Mouse (Mus musculus): ENCODE measurements around the gene Ush2a. TPM values are rescaled to one million over a fixed set of nuclear protein-coding genes. Genes with fewer than 3 reads are reported as not detected.

Gene Ush2a
- polyA plus RNA-seq, 1 experiment from 2014 or later: not detected

- H3K36me3 ChIP-seq (ENCODE audit: inconsistent target): no peaks in the 10 kb centered on the region
- H3K4me3 ChIP-seq (ENCODE audit: inconsistent target): no peak overlapping the region
- H3K27ac ChIP-seq: no peak overlapping the region
- H3K79me2 ChIP-seq (ENCODE audit: inconsistent target): no peaks in the 10 kb centered on the region
- 82% methylated on average over 6 of the region's 6 CpGs for WGBS (ENCODE audit: missing documents)
Observed at GRCm38 (mm10) chr1:188847242-188847641, 585.4 kb downstream of the Ush2a start.

GRCm38 (mm10) chr1:188852776-188853175, 591.0 kb downstream of the Ush2a start:
- Histone ChIP-seq H3K79me2 (ENCODE audit: inconsistent target) (no peaks in the 10 kb centered on the region), H3K27ac (no peak overlapping the region), H3K36me3 (ENCODE audit: inconsistent target) (no peaks in the 10 kb centered on the region), H3K4me3 (ENCODE audit: inconsistent target) (no peak overlapping the region)
- WGBS (ENCODE audit: missing documents): 75% methylated on average over 5 of the region's 5 CpGs

- no peak overlapping the region for H3K4me3 ChIP-seq (ENCODE audit: inconsistent target)
- H3K27ac ChIP-seq: no peak overlapping the region
- no peaks in the 10 kb centered on the region for H3K36me3 ChIP-seq (ENCODE audit: inconsistent target)
- H3K79me2 ChIP-seq (ENCODE audit: inconsistent target): no peaks in the 10 kb centered on the region
Observed at GRCm38 (mm10) chr1:188854240-188854639, 592.4 kb downstream of the Ush2a start.

- Histone ChIP-seq H3K79me2 (ENCODE audit: inconsistent target) (no peaks in the 10 kb centered on the region), H3K4me3 (ENCODE audit: inconsistent target) (no peak overlapping the region), H3K27ac (no peak overlapping the region), H3K36me3 (ENCODE audit: inconsistent target) (no peaks in the 10 kb centered on the region)
- 94% methylated on average over 2 of the region's 2 CpGs for WGBS (ENCODE audit: missing documents)
Observed at GRCm38 (mm10) chr1:188855034-188855433, 593.2 kb downstream of the Ush2a start.

- 82% methylated on average over 5 of the region's 5 CpGs for WGBS (ENCODE audit: missing documents)
- no peak overlapping the region for H3K27ac ChIP-seq
- H3K4me3 ChIP-seq (ENCODE audit: inconsistent target): no peak overlapping the region
- H3K79me2 ChIP-seq (ENCODE audit: inconsistent target): no peaks in the 10 kb centered on the region
- no peaks in the 10 kb centered on the region for H3K36me3 ChIP-seq (ENCODE audit: inconsistent target)
Observed at GRCm38 (mm10) chr1:188859718-188860117, 597.9 kb downstream of the Ush2a start.

- H3K36me3 ChIP-seq (ENCODE audit: inconsistent target): no peaks in the 10 kb centered on the region
- no peak overlapping the region for H3K27ac ChIP-seq
- H3K79me2 ChIP-seq (ENCODE audit: inconsistent target): no peaks in the 10 kb centered on the region
- 55% methylated on average over 4 of the region's 5 CpGs for WGBS (ENCODE audit: missing documents)
- H3K4me3 ChIP-seq (ENCODE audit: inconsistent target): no peak overlapping the region
Observed at GRCm38 (mm10) chr1:188865881-188866280, 604.1 kb downstream of the Ush2a start.

GRCm38 (mm10) chr1:188866515-188866914, 604.7 kb downstream of the Ush2a start:
- H3K27ac ChIP-seq: no peak overlapping the region
- H3K79me2 ChIP-seq (ENCODE audit: inconsistent target): no peaks in the 10 kb centered on the region
- H3K36me3 ChIP-seq (ENCODE audit: inconsistent target): no peaks in the 10 kb centered on the region
- H3K4me3 ChIP-seq (ENCODE audit: inconsistent target): no peak overlapping the region
- 90% methylated on average over 11 of the region's 11 CpGs for WGBS (ENCODE audit: missing documents)

- no peaks in the 10 kb centered on the region for H3K36me3 ChIP-seq (ENCODE audit: inconsistent target)
- no peak overlapping the region for H3K27ac ChIP-seq
- H3K79me2 ChIP-seq (ENCODE audit: inconsistent target): no peaks in the 10 kb centered on the region
- no peak overlapping the region for H3K4me3 ChIP-seq (ENCODE audit: inconsistent target)
- 83% methylated on average over 4 of the region's 4 CpGs for WGBS (ENCODE audit: missing documents)
Observed at GRCm38 (mm10) chr1:188878531-188879055, 616.8 kb downstream of the Ush2a start.

GRCm38 (mm10) chr1:188896906-188897551, 635.2 kb downstream of the Ush2a start:
- Histone ChIP-seq H3K27ac (no peak overlapping the region), H3K4me3 (ENCODE audit: inconsistent target) (no peak overlapping the region), H3K79me2 (ENCODE audit: inconsistent target) (no peaks in the 10 kb centered on the region), H3K36me3 (ENCODE audit: inconsistent target) (no peaks in the 10 kb centered on the region)
- 51% methylated on average over 2 of the region's 4 CpGs for WGBS (ENCODE audit: missing documents)

- no peaks in the 10 kb centered on the region for H3K36me3 ChIP-seq (ENCODE audit: inconsistent target)
- WGBS (ENCODE audit: missing documents): 73% methylated on average over 10 of the region's 10 CpGs
- H3K79me2 ChIP-seq (ENCODE audit: inconsistent target): no peaks in the 10 kb centered on the region
- no peak overlapping the region for H3K4me3 ChIP-seq (ENCODE audit: inconsistent target)
- no peak overlapping the region for H3K27ac ChIP-seq
Observed at GRCm38 (mm10) chr1:188904091-188904490, 642.3 kb downstream of the Ush2a start.

- Histone ChIP-seq H3K4me3 (ENCODE audit: inconsistent target) (no peak overlapping the region), H3K79me2 (ENCODE audit: inconsistent target) (no peaks in the 10 kb centered on the region), H3K36me3 (ENCODE audit: inconsistent target) (no peaks in the 10 kb centered on the region), H3K27ac (no peak overlapping the region)
- WGBS (ENCODE audit: missing documents): 88% methylated on average over 7 of the region's 7 CpGs
Observed at GRCm38 (mm10) chr1:188906175-188906574, 644.4 kb downstream of the Ush2a start.

GRCm38 (mm10) chr1:188910656-188911055, 648.8 kb downstream of the Ush2a start:
- WGBS (ENCODE audit: missing documents): 91% methylated on average over 11 of the region's 11 CpGs
- Histone ChIP-seq H3K27ac (no peak overlapping the region), H3K36me3 (ENCODE audit: inconsistent target) (no peaks in the 10 kb centered on the region), H3K4me3 (ENCODE audit: inconsistent target) (no peak overlapping the region), H3K79me2 (ENCODE audit: inconsistent target) (no peaks in the 10 kb centered on the region)

GRCm38 (mm10) chr1:188919946-188920345, 658.1 kb downstream of the Ush2a start:
- Histone ChIP-seq H3K4me3 (ENCODE audit: inconsistent target) (no peak overlapping the region), H3K36me3 (ENCODE audit: inconsistent target) (no peaks in the 10 kb centered on the region), H3K79me2 (ENCODE audit: inconsistent target) (no peaks in the 10 kb centered on the region), H3K27ac (no peak overlapping the region)
- WGBS (ENCODE audit: missing documents): 25% methylated on average over 1 of the region's 1 CpGs

GRCm38 (mm10) chr1:188937246-188937780, 675.5 kb downstream of the Ush2a start:
- no peak overlapping the region for H3K4me3 ChIP-seq (ENCODE audit: inconsistent target)
- 79% methylated on average over 14 of the region's 14 CpGs for WGBS (ENCODE audit: missing documents)

GRCm38 (mm10) chr1:188945326-188945725, 683.5 kb downstream of the Ush2a start:
- no peak overlapping the region for H3K4me3 ChIP-seq (ENCODE audit: inconsistent target)
- WGBS (ENCODE audit: missing documents): 17% methylated on average over 8 of the region's 8 CpGs

More at GRCm38 (mm10) chr1:188937246-188937780, 675.5 kb downstream of the Ush2a start:
- no peak overlapping the region for H3K27ac ChIP-seq
- H3K79me2 ChIP-seq (ENCODE audit: inconsistent target): no peaks in the 10 kb centered on the region
- no peaks in the 10 kb centered on the region for H3K36me3 ChIP-seq (ENCODE audit: inconsistent target)

More at GRCm38 (mm10) chr1:188945326-188945725, 683.5 kb downstream of the Ush2a start:
- Histone ChIP-seq H3K79me2 (ENCODE audit: inconsistent target) (no peaks in the 10 kb centered on the region), H3K27ac (no peak overlapping the region), H3K36me3 (ENCODE audit: inconsistent target) (no peaks in the 10 kb centered on the region)

Data from macrophage (primary cell).